Mouse (Mus musculus) retina, embryonic 14.5 days (tissue): Measurements from ENCODE around the gene Elp5.
"Not testable (repeated sequence)": the region's sequence is repeated elsewhere in the genome, so short reads cannot be mapped to it uniquely, and the experiment has no call there.

Experiments
- DNase-seq: peaks from one replicate; pipeline ENCODE4 v3.0.0-alpha.2; 2015; ENCODE audit warnings: low spot score

Elp5 gene

GRCm38 (mm10) chr11:69982225-69982624, at the start of gene Elp5:
Gene Elp5, minus strand, starts transcription at chr11:69982517.
- DNase-seq, result no peak

DNA sequence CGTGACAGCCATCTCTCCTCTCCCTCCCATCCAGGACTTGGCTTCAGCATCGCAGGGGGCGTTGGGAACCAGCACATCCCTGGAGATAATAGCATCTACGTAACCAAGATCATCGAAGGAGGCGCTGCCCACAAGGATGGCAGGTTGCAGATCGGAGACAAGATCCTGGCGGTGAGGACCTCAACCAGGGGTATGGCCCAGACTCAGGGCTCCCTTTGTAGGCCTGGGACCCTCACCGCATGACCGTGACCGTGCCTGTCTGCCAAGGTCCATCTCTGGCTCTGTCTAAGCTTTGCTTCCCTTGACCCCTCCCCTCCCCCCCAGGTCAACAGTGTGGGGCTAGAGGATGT, 49.0 kb upstream of the Elp5 start:
- DNase-seq, result no peak

DNA sequence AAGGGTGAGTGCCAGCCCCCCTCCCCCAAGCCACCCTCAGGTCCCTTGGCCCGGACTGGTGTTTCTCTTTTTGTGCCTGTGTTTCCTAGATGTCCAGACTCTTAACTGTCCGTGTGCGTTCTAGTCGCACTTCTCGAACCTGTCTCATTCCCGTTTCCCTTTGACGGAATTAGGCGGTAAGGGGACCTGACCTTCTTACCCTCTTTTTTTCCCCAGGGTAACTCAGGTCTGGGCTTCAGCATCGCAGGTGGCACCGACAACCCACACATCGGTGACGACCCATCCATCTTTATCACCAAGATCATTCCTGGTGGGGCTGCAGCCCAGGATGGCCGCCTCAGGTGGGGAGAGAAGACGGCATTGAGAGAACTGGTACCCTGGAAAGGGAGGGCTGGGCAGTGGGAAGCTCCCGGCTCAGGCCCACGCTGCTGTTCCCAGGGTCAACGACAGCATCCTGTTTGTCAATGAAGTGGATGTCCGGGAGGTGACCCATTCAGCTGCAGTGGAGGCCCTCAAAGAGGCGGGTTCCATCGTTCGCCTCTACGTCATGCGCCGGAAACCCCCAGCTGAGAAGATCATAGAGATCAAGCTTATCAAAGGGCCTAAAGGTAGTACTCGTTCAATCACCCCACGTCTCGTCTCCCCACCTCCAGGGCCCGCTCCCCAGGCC, 48.5 kb upstream of the Elp5 start:
- DNase-seq, result no peak

DNA sequence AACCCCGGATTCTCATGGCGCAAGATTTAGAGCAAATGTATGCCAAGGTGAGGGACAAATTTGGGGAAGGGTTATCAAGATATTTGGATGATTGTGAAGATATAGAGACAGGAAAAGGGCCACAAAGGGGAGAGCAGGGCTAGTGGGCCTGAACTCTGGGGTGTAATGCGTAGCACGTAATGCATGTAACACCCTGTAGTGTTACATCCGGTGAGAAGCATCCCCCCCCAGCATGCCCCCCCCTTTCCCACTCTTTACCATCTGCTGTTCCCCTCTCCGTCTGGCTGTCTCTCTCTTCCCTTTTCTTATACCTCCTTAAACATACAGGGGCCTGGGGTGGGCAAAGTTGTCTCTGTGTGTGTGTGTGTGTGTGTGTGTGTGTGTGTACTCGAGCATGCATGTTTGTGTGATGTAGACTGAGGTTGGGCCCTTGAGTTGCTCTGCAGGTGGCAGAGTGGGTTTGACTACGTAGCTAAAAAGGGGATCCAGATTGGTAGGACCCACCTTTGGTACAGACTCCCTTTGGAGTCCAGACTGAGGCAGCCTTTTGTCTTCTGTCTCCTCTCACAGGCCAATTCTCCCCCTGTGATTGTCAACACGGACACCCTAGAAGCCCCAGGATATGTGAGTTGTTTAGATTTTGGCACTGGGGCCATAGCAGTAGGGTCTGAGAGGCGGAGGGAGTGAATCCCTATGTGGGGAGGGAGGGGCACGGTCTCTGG, 47.7 kb upstream of the Elp5 start:
- no peak for DNase-seq

DNA sequence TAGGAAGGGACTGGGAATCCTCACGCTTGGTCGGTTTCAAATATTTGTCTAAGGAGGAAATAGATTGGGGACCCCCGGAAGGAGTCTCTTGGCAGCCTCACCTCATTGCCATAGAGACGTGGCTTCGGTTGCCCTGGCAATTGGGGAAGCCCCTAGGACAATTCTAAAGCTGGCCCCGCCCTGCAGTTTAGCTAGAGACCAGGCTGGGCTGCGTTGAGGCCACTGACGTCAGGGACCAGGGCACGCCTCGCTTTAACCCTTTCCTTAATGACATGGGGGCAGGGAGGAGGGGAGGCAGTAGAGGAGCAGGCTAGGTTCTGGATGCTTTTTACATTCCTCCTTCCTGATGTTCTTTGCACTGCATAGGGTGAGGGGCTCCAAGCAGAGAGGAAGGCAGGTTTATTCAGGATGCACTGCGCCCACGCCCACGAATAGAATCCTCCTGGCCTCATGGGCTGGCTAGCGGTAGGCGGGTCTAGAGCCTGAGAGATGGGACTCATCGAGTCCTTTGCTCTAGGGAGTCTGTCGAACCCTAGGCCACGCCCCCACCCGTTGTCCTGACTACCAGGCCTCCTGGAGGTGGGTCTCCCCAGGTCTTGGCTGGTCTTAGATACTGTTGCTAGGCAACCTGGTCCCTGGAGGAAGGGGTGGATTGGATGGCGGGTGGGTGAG, 46.9 kb upstream of the Elp5 start:
- peak; percentile 98 for DNase-seq

GRCm38 (mm10) chr11:70028401-70029129, 46.2 kb upstream of the Elp5 start:
- DNase-seq, result no peak

- no peak for DNase-seq
Observed at GRCm38 (mm10) chr11:70027397-70027796, 45.1 kb upstream of the Elp5 start.

DNA sequence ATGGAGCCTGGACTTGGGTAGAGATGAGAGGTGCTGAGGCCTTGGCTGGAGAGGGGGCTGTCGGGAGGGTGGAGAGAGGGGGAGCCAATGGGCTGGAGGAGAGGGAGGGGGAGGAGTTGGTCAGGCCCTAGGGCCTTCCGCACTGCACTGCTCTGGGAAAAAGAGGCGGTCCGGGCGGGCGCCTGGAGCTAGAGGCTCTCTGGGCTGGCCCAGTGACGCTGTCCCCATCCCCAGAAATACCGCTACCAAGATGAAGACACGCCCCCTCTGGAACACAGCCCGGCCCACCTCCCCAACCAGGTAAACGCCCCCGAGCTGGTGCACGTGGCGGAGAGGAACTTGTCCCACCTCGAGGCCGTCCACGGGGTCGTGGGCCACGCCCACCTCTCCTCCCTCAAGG, 44.4 kb upstream of the Elp5 start:
- DNase-seq, result peak; percentile 77

GRCm38 (mm10) chr11:70024151-70024514, 41.8 kb upstream of the Elp5 start:
- DNase-seq, result no peak

DNA sequence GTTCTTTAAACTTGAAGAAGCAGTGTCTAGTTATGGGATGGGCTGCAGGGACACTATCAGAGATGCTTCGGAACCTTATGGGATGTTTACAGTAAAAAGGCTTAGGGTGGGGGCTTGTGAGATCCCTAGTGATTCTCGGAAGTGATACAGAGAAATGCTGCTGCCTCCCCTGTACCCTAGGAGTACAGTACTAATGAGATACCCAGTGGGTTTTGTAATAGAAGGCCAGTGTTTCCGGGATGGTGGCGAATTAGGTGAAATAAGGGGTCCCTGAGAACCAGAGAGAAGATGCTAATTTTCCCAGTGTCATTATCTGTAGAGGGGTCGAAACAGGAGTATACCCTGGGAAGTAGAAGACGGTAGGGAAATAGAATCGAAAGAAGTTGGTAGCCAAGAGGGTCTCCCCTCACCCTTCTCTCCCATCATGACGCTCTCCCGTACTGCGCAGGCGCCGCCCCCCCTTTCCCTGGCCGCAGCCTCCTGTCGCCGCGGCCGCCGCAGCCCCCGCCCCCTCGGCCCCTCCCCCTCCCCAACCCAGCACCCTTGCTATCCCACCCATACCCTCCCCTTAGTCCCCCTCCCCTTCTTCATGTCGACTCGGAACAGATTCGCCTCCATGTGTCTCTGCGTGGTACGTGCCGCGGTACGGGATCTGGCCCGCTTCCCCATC, 41.3 kb upstream of the Elp5 start:
- DNase-seq, result peak; percentile 73

DNA sequence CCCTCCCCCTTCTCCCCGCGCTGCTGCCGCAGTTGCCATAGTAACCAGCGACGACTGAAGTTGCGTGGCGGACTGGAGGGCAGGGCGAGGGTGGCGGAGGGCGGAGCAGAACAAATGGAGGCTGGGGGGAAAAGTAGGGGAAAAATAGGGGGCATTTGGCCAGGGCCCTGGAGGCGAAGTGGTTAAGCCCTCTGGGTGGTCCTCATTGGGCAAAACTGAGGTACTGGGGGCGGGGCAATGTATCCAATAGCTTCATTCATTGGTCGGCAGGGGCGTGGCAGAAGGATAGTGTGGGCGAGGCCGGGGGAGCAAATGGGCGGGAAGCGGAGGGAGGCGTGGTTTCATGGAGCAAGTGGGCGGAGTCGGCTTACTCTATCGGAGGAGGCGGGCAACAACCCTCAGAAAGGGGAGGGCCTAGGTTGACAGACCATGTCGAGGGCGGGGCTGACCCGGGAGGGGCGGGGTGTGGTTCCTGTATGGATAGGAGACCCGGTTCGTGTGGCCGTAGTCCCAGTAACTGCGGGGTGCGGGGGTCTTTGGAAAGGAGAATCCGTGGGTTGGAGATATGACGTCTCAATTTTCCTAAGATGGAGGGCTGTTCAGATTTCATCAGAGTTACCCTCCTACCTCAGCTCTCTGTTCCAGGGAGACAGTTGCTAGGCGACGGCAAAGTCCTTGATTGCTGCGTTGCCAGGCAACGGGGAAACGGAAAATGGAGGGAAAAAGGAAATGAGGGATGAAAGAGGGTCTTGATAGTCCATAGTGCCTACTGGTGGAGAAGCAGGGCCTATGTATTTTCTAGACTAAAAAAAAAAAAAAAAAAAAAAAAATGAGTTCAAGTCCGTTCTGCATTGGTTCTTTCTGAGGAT, 39.2 kb upstream of the Elp5 start:
- peak; percentile 100 for DNase-seq

DNA sequence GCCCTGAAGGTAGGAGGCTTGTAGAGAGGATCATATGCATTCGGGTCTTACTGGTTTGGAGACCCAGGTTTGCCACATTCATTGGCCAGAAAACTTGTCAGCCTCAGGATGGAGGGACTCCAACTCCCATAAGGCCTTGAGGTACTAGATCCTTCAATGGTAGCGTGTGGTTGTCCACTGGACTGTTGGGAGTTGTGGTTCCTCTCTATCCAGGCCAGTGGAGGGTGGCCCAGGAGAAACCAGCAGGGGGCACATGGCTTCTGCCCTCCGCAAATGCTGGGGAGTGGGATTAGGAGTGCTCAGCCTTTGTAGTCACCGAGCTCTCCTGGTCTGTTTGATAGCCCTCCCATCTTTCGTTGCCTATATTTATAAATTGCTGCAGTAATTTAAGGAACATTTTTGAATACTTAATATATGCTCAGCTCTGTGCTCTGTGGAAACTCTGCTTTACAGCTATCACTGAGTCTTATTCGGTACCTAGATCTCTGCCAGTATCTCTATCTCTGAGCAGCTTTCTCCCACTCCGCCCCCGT, 38.5 kb upstream of the Elp5 start:
- peak; percentile 92 for DNase-seq

GRCm38 (mm10) chr11:70020022-70020631, 37.8 kb upstream of the Elp5 start:
- no peak for DNase-seq

- DNase-seq, result no peak
Observed at GRCm38 (mm10) chr11:70019495-70020021, 37.2 kb upstream of the Elp5 start.

- DNase-seq, result peak; percentile 84
Observed at GRCm38 (mm10) chr11:70018131-70018990, 36.0 kb upstream of the Elp5 start.

GRCm38 (mm10) chr11:70017199-70017767, 35.0 kb upstream of the Elp5 start:
- DNase-seq, result no peak

DNA sequence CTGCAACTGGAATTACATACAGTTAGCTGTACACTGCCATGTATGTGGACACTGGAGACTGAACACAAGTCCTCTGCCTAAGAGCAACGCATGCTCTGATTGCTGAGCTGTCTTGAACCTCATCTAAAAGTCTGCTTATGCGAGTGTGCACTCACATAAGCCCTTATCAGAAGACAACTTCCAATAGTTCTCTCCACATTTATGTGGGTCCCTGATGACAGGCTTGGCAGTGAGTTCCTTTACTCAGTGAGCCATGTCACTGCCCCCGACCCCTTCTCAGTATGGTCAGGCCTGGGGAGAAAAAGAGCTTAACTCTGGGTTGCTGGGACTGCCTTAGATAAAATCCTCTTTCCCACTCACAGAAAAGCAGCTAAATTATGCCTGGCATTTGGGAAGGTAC, 34.4 kb upstream of the Elp5 start, which contains the start of gene Dlg4:
Gene Dlg4 (plus strand): TSS at position 274 of the 400 bp plus-strand sequence.
- no peak for DNase-seq

- DNase-seq, result not testable (repeated sequence)
Observed at GRCm38 (mm10) chr11:70016177-70016576, 33.9 kb upstream of the Elp5 start.

GRCm38 (mm10) chr11:70015677-70016076, 33.4 kb upstream of the Elp5 start:
- no peak for DNase-seq
